Comparison of ENCODE assay signal across 17 mouse cellular contexts in the genomic region with DNA sequence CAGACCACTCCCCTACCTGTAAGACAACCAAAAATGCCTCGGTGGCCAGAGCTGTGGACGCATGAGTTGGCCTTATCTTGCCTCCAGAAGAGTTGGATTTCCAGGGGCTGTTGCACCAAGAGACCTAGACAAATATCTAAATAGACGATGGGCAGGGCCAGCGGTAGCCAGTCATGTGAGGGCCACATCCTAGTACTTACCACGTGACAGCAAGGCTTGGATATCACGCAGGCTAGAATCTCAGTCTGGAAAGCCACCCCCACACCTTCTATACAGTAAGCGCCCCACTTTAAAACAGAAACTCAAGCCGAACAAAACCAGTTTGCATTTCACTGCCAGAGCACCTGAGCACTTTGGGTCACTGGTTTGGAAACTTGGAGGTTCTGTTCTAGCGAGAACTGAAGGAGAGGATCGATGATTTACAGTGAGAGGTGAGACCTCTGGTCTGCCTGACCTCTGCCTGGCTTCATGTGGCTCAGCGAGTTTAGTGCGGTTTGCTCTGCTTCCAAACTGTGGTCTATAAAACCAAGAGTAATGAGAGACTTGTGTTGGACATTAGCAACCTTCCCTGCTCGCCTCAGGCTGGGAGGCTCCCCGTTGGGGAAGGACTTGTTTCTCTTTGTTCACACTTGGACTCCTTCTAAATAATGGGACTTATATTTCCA. TPM values are rescaled to one million over a fixed set of nuclear protein-coding genes. Genes with fewer than 3 reads are reported as not detected.
DNase-seq lines count a peak whose midpoint lies in the region; ATAC-seq and TF ChIP-seq lines count a peak whose summit lies in the region.
"Had no signal": no experiment of that assay in that cellular context is flagged by ENCODE, and none has a peak within 500 bp of the region (broad histone marks: within the 10 kb centered on the region; RNA-seq: fewer than 3 reads in every experiment).

No protein-coding gene starts in this region.

- H3K9me3 ChIP-seq in MEL (replicated peaks; ENCODE audit: insufficient read depth, low read length) = no peaks in the 10 kb centered on the region
- no peaks in the 10 kb centered on the region for H3K9me3 ChIP-seq in intestine, postnatal 0 days (ENCODE audit: control insufficient read depth)
- H3K9me3 ChIP-seq in kidney, postnatal 0 days (replicated peaks; ENCODE audit: low read length) = no peaks in the 10 kb centered on the region
- H3K9me3 ChIP-seq in limb, embryonic 15.5 days = no peaks in the 10 kb centered on the region
- no peaks in the 10 kb centered on the region for H3K9me3 ChIP-seq in lung, postnatal 0 days (ENCODE audit: low read length)
- H3K9me3 ChIP-seq: hindbrain, embryonic 12.5 days; midbrain, embryonic 12.5 days had no signal

- no peak for TF ChIP-seq RAD21 in MEL (IDR thresholded peaks at IDR 0.05; ENCODE audit: low read depth, low read length)

- ATAC-seq in intestine, postnatal 0 days = no peak
- peak; percentile 63 for ATAC-seq in kidney, postnatal 0 days (replicated peaks; ENCODE audit: low FRiP score, low read depth)
- no peak for ATAC-seq in limb, embryonic 15.5 days (ENCODE audit: insufficient number of reproducible peaks, low FRiP score, low TSS enrichment, low read depth)
- no peak for ATAC-seq in lung, postnatal 0 days
- ATAC-seq: forebrain, embryonic 16.5 days had no signal

- H3K36me3 ChIP-seq in MEL (ENCODE audit: control insufficient read depth in 1 of 2, insufficient read depth in 2 of 2, low read length in 2 of 2) = no peaks in the 10 kb centered on the region
- peaks cover 5% of the 10 kb centered on the region; the same call in 1 of the 2 replicates for H3K36me3 ChIP-seq in intestine, postnatal 0 days (ENCODE audit: control insufficient read depth, insufficient read depth)
- no peaks in the 10 kb centered on the region for H3K36me3 ChIP-seq in kidney, postnatal 0 days (ENCODE audit: insufficient read depth, low read length)
- H3K36me3 ChIP-seq in limb, embryonic 15.5 days = no peaks in the 10 kb centered on the region
- no peaks in the 10 kb centered on the region for H3K36me3 ChIP-seq in lung, postnatal 0 days (ENCODE audit: insufficient read depth, low read length)
- H3K36me3 ChIP-seq: hindbrain, embryonic 12.5 days; midbrain, embryonic 12.5 days had no signal

- TF ChIP-seq POLR2A in MEL (IDR thresholded peaks at IDR 0.05; ENCODE audit: control insufficient read depth in 1 of 2, insufficient read depth in 1 of 2, low read depth in 1 of 2, low read length in 2 of 2, poor library complexity in 1 of 2) = no peak

- H3K9ac ChIP-seq in MEL (ENCODE audit: control insufficient read depth, low read depth, low read length, poor library complexity, severe bottlenecking) = no peak overlapping the region
- H3K9ac ChIP-seq in intestine, postnatal 0 days (ENCODE audit: low read depth, low read length) = no peak overlapping the region
- 0 out of 2 replicates have a peak overlapping the region, but pooled peaks have one; percentile 35 for H3K9ac ChIP-seq in kidney, postnatal 0 days (ENCODE audit: low read depth, low read length)
- H3K9ac ChIP-seq in limb, embryonic 15.5 days = no peak overlapping the region
- H3K9ac ChIP-seq in lung, postnatal 0 days (replicated peaks; ENCODE audit: low read depth) = no peak overlapping the region
- H3K9ac ChIP-seq: hindbrain, embryonic 12.5 days; midbrain, embryonic 12.5 days had no signal

- H3K4me2 ChIP-seq in intestine, postnatal 0 days (replicated peaks; ENCODE audit: low read depth) = no peak overlapping the region; the same call in 1 of the 2 replicates
- 0 out of 2 replicates have a peak overlapping the region, but pooled peaks have one; percentile 4 for H3K4me2 ChIP-seq in kidney, postnatal 0 days (ENCODE audit: low read length)
- H3K4me2 ChIP-seq in limb, embryonic 15.5 days = no peak overlapping the region
- no peak overlapping the region for H3K4me2 ChIP-seq in lung, postnatal 0 days (replicated peaks; ENCODE audit: low read depth, low read length)
- H3K4me2 ChIP-seq: hindbrain, embryonic 12.5 days; midbrain, embryonic 12.5 days had no signal

- no peak for TF ChIP-seq EP300 in MEL (IDR thresholded peaks at IDR 0.05; ENCODE audit: low read depth in 1 of 2, low read length in 2 of 2)
- TF ChIP-seq EP300 in lung, postnatal 0 days (IDR thresholded peaks at IDR 0.05) = no peak

- WGBS in intestine, postnatal 0 days = 51% methylated on average over 14 of the region's 14 CpGs
- 27% methylated on average over 14 of the region's 14 CpGs for WGBS in kidney, postnatal 0 days
- 42% methylated on average over 14 of the region's 14 CpGs for WGBS in limb, embryonic 15.5 days
- WGBS in lung, postnatal 0 days = 59% methylated on average over 14 of the region's 14 CpGs

- H3K4me3 ChIP-seq in MEL (ENCODE audit: control insufficient read depth in 1 of 2, insufficient read depth in 1 of 2, low read depth in 2 of 2, low read length in 2 of 2) = no peak overlapping the region
- no peak overlapping the region for H3K4me3 ChIP-seq in intestine, postnatal 0 days (ENCODE audit: low read depth, low read length)
- H3K4me3 ChIP-seq in kidney, postnatal 0 days (replicated peaks; ENCODE audit: low read depth, low read length) = no peak overlapping the region
- no peak overlapping the region for H3K4me3 ChIP-seq in limb, embryonic 15.5 days
- H3K4me3 ChIP-seq in lung, postnatal 0 days (ENCODE audit: low read depth, low read length) = no peak overlapping the region
- H3K4me3 ChIP-seq: erythroblast, embryonic 14.5 days; hindbrain, embryonic 12.5 days; midbrain, embryonic 12.5 days had no signal

- no peaks in the 10 kb centered on the region; a peak in 1 of 4 replicates for H3K4me1 ChIP-seq in MEL (ENCODE audit: control insufficient read depth in 1 of 2, insufficient read depth in 2 of 2, low read length in 2 of 2)
- peaks cover 3% of the 10 kb centered on the region; the same call in 1 of the 2 replicates for H3K4me1 ChIP-seq in intestine, postnatal 0 days (replicated peaks; ENCODE audit: control insufficient read depth, insufficient read depth, low read length)
- H3K4me1 ChIP-seq in kidney, postnatal 0 days (replicated peaks; ENCODE audit: insufficient read depth, low read length) = peaks cover 38% of the 10 kb centered on the region
- peaks cover 58% of the 10 kb centered on the region for H3K4me1 ChIP-seq in limb, embryonic 15.5 days
- H3K4me1 ChIP-seq in lung, postnatal 0 days (ENCODE audit: insufficient read depth, low read depth, low read length) = peaks cover 3% of the 10 kb centered on the region; the same call in 1 of the 2 replicates

- no peak overlapping the region for H3K27ac ChIP-seq in MEL (ENCODE audit: control insufficient read depth, low read depth, low read length)
- H3K27ac ChIP-seq in intestine, postnatal 0 days (ENCODE audit: low read depth, low read length) = peak overlapping the region; percentile 41
- peak overlapping the region; percentile 85 for H3K27ac ChIP-seq in kidney, postnatal 0 days
- H3K27ac ChIP-seq in limb, embryonic 15.5 days = peak overlapping the region; percentile 24; the same call in 1 of the 2 replicates
- no peak overlapping the region for H3K27ac ChIP-seq in lung, postnatal 0 days (ENCODE audit: low read length)
- H3K27ac ChIP-seq: hindbrain, embryonic 12.5 days; macrophage; midbrain, embryonic 12.5 days had no signal

- H3K27me3 ChIP-seq in MEL (ENCODE audit: control insufficient read depth in 1 of 2, insufficient read depth in 2 of 2, low read length in 2 of 2) = no peaks in the 10 kb centered on the region
- H3K27me3 ChIP-seq in intestine, postnatal 0 days (replicated peaks; ENCODE audit: control insufficient read depth, insufficient read depth, low read length) = no peaks in the 10 kb centered on the region
- H3K27me3 ChIP-seq in kidney, postnatal 0 days (ENCODE audit: insufficient read depth, low read length) = no peaks in the 10 kb centered on the region
- H3K27me3 ChIP-seq in limb, embryonic 15.5 days = peaks cover 8% of the 10 kb centered on the region; the same call in 1 of the 2 replicates
- no peaks in the 10 kb centered on the region for H3K27me3 ChIP-seq in lung, postnatal 0 days (replicated peaks; ENCODE audit: insufficient read depth, low read length)

- no peak for TF ChIP-seq CTCF in MEL (IDR thresholded peaks at IDR 0.05 in 2 of 3, conservative IDR thresholded peaks at IDR 0.05 in 1 of 3; ENCODE audit: control insufficient read depth in 1 of 3, insufficient read depth in 1 of 3, low read depth in 2 of 3, low read length in 3 of 3, poor library complexity in 1 of 3, severe bottlenecking in 1 of 3)
- no peak for TF ChIP-seq CTCF in intestine, postnatal 0 days (IDR thresholded peaks at IDR 0.05; ENCODE audit: low read depth)
- TF ChIP-seq CTCF in kidney, postnatal 0 days (IDR thresholded peaks at IDR 0.05; ENCODE audit: low read depth) = no peak
- no peak for TF ChIP-seq CTCF in lung, postnatal 0 days (IDR thresholded peaks at IDR 0.05)

- DNase-seq in MEL (ENCODE audit: low read depth, low spot score) = no peak
- peak; percentile 81 for DNase-seq in kidney, postnatal 0 days (ENCODE audit: low spot score)
- DNase-seq in layer of hippocampus, adult 11-12 months (ENCODE audit: low spot score) = no peak
- no peak for DNase-seq in right cerebral cortex, adult 2 months (ENCODE audit: low spot score in 2 of 2)
- no peak for DNase-seq in lung, postnatal 0 days (ENCODE audit: low spot score)
- DNase-seq: adrenal gland, postnatal 10 days; cerebellum, adult 2 months; gastrocnemius, postnatal 10 days; left cerebral cortex, postnatal 4 days had no signal

- H3K79me2 ChIP-seq in MEL (ENCODE audit: control insufficient read depth, insufficient read depth, low read length, poor library complexity) = no peaks in the 10 kb centered on the region

TF ChIP-seq in MEL, 35 proteins besides CTCF, POLR2A, EP300 and RAD21:
- TF ChIP-seq NELFE (IDR thresholded peaks at IDR 0.05; ENCODE audit: low read depth, low read length) (no peak), USF1 (IDR thresholded peaks at IDR 0.05; ENCODE audit: low read depth, low read length) (peak; percentile 73)

RNA-seq across cellular contexts. Expression of a gene that starts 4.9 kb away (rescaled TPM):
- total RNA-seq in MEL (2012; rRNA removed) = 0.04 and 0.07 TPM in 2 replicates
- under 1 TPM in 1 of 2 experiments, not detected in 1; 0.07 TPM for polyA plus RNA-seq in MEL (2012; ENCODE audit: insufficient read depth in 1 of 2, insufficient read length in 2 of 2, low read depth in 1 of 2, low replicate concordance in 2 of 2, missing spikeins in 1 of 2)
- 1.7 and 1.8 TPM in 2 replicates for polyA plus RNA-seq in intestine, postnatal 0 days (2015; fragmentation: Nextera tagmentation; extraction: Ambion mirVana)
- polyA plus RNA-seq in kidney, postnatal 0 days (2015; fragmentation: Nextera tagmentation; extraction: Ambion mirVana) = 3.6 and 3.7 TPM in 2 replicates
- 4.9 and 5.9 TPM in 2 replicates for polyA plus RNA-seq in limb, embryonic 15.5 days (2015; fragmentation: Nextera tagmentation; extraction: Ambion mirVana)
- polyA plus RNA-seq in lung, postnatal 0 days (2015; fragmentation: Nextera tagmentation; extraction: Ambion mirVana) = 0.29 and 0.30 TPM in 2 replicates
- polyA plus RNA-seq: C2C12; erythroblast, embryonic 14.5 days; macrophage had no signal

Comparison
In these comparisons a context has a peak if more than half of its experiments do, and no peak if none do; other contexts are left out.
1. H3K27ac ChIP-seq: peak in intestine, postnatal 0 days (single experiment), kidney, postnatal 0 days (single experiment) and limb, embryonic 15.5 days (single experiment); none in MEL (single experiment) and lung, postnatal 0 days (single experiment).